Mouse (Mus musculus): ENCODE results near the gene Rhox1. TPM values are rescaled to one million over a fixed set of nuclear protein-coding genes. Genes with fewer than 3 reads are reported as not detected.

Gene Rhox1
- polyA plus RNA-seq (2014; fragmentation: Illumina TruSeq; extraction: RNeasy Lipid Tissue Mini Kit (QIAGEN cat#74804); ENCODE audit: low read depth, low replicate concordance) = not detected

DNA sequence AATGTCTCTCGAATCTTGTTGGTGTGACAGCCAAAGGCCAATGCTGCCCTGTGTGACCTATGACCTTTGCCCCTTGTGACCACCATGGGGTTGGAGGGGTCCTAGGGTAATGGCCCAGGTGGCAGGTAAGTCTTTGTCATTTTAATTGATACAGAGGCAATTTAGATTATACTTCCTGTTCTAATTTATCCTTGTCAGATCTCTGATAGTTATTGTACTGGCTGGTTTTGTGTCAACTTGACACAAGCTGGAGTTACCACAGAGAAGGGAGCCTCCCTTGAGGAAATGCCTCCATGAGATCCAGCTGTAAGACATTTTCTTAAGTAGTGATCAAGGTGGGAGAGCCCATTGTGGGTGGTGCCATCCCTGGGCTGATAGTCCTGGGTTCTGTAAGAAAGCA lies at the start of gene Rhox1:
TSS of gene Rhox1 (minus strand) at position 101 of the 400 bp plus-strand sequence.

GRCm38 (mm10) chrX:37265038-37265437 lies 43.0 kb upstream of the Rhox1 start, which contains the start of gene Rhox4a:
Gene Rhox4a (plus strand): TSS chrX:37265338.

DNA sequence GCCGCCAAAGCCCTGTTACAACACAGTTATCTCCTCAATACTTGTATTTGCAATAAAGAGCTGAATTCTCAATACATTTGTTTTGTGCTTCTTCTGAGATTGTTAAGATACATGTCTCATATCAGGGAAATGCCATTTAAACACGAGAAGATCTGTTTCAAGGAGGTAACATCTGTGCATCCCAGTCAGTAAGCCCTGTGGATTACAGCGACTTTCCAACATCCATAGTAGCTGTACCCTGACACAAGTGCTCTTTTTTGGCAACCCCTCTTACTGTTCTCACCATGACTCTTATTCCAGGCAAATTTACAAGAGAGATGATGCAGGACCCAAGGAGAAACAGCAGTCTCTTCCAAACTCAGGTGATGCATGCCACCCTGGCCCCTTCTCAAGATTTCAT lies 27.6 kb upstream of the Rhox1 start, which contains the start of gene Rhox3a:
TSS of gene Rhox3a (plus strand) at position 301 of the 400 bp plus-strand sequence.

GRCm38 (mm10) chrX:37244676-37245075 lies 22.6 kb upstream of the Rhox1 start, which contains the start of gene Rhox2a:
Gene Rhox2a (plus strand): TSS chrX:37244976.

DNA sequence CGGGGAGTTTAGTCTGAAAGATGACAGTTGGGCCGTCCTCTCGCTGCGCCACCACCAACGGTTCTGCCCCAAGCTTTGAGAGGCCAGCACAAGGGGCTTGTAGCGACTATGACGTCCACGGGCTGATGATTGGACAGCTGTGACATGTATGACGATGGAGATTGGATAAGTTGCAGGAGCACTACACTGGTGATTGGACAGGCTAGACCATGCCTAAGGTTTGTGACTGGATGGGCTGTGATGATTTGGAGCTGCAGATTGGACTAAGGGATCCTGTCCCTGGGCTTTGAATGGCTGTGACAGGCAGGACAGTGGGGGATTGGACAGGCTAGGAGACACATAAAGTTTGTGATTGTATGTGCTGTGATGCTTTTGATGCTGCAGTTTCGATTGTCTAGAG lies 11.1 kb downstream of the Rhox1 start, which contains the start of gene Gm9:
TSS of gene Gm9 (minus strand) at position 101 of the 400 bp plus-strand sequence.

DNA sequence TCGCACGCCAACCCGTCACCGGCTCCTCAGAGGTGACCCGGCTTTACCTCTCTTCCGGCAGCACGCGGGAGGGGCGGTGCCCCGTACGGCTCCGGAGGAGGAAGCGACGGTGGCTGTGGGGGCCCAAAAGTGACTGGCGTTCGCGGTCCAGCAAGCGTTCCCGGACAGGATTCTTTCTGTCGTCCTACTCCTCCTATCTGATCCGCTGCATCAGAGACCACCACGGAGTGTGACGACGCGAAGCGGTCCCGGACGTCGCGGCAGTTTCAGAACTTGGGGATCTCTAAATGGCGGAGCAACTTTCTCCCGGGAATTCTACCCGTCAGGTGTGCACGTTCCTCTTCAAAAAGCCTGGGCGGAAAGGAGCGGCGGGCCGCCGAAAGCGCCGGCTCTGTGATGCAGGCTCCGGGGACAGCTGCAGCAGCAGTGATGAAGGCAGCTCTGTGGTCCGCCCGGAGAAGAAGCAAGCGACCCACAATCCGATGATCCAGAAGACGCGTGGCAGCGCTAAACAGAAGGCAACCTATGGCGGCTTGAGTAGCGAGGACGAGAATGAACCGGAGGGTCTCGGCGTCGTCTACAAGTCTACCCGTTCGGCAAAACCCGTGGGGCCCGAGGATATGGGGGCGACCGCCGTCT lies 30.8 kb downstream of the Rhox1 start, which contains the start of the genes Ndufa1 and Rnf113a1:
TSS of gene Ndufa1 (minus strand) at position 59 of the 639 bp plus-strand sequence.
TSS of gene Rnf113a1 (plus strand) at position 141 of the 639 bp plus-strand sequence.

DNA sequence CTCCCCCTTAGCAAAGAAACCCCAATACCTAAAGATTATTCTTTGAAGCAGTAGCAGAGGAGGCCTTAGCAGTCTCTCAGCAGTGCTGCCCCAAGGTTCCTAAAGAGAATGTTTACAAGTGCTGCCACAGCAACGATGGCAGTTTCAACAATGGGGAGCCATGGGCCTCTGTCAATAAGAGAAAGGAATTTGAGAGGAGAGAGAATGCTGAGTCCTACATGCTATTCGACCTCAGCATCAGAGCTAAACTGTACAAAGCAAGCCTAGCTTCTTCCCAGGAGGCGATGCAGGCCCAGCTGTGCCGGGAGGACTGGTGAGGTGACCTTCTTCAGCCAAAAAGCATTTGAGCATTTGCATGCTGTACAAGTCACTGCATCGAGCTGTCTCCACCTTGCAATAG lies 53.3 kb downstream of the Rhox1 start, which contains the start of gene Akap14:
TSS of gene Akap14 (minus strand) at position 101 of the 400 bp plus-strand sequence.

Other genes with a start within 250 kb of the Rhox1 start
- 17.8 TPM for gene Sept6, start 230.5 kb downstream of the Rhox1 start, polyA plus RNA-seq (2014; fragmentation: Illumina TruSeq; extraction: RNeasy Lipid Tissue Mini Kit (QIAGEN cat#74804); ENCODE audit: low read depth, low replicate concordance)
- not detected for gene Sowahd, start 173.4 kb downstream of the Rhox1 start, polyA plus RNA-seq (2014; fragmentation: Illumina TruSeq; extraction: RNeasy Lipid Tissue Mini Kit (QIAGEN cat#74804); ENCODE audit: low read depth, low replicate concordance)
- 1,455 TPM for gene Rpl39, start 136.9 kb downstream of the Rhox1 start, polyA plus RNA-seq (2014; fragmentation: Illumina TruSeq; extraction: RNeasy Lipid Tissue Mini Kit (QIAGEN cat#74804); ENCODE audit: low read depth, low replicate concordance)
- 136 TPM for gene Upf3b, start 111.9 kb downstream of the Rhox1 start, polyA plus RNA-seq (2014; fragmentation: Illumina TruSeq; extraction: RNeasy Lipid Tissue Mini Kit (QIAGEN cat#74804); ENCODE audit: low read depth, low replicate concordance)
- 54.6 TPM for gene Nkap, start 95.5 kb downstream of the Rhox1 start, polyA plus RNA-seq (2014; fragmentation: Illumina TruSeq; extraction: RNeasy Lipid Tissue Mini Kit (QIAGEN cat#74804); ENCODE audit: low read depth, low replicate concordance)
- not detected for gene Akap14, start 53.4 kb downstream of the Rhox1 start, polyA plus RNA-seq (2014; fragmentation: Illumina TruSeq; extraction: RNeasy Lipid Tissue Mini Kit (QIAGEN cat#74804); ENCODE audit: low read depth, low replicate concordance)
- 318 TPM for gene Ndufa1, start 31.1 kb downstream of the Rhox1 start, polyA plus RNA-seq (2014; fragmentation: Illumina TruSeq; extraction: RNeasy Lipid Tissue Mini Kit (QIAGEN cat#74804); ENCODE audit: low read depth, low replicate concordance)
- not detected for gene Rnf113a1, start 31.0 kb downstream of the Rhox1 start, polyA plus RNA-seq (2014; fragmentation: Illumina TruSeq; extraction: RNeasy Lipid Tissue Mini Kit (QIAGEN cat#74804); ENCODE audit: low read depth, low replicate concordance)
- gene Gm9, start 11.2 kb downstream of the Rhox1 start, polyA plus RNA-seq (2014; fragmentation: Illumina TruSeq; extraction: RNeasy Lipid Tissue Mini Kit (QIAGEN cat#74804); ENCODE audit: low read depth, low replicate concordance) = not detected
- gene Rhox2a, start 22.7 kb upstream of the Rhox1 start, polyA plus RNA-seq (2014; fragmentation: Illumina TruSeq; extraction: RNeasy Lipid Tissue Mini Kit (QIAGEN cat#74804); ENCODE audit: low read depth, low replicate concordance) = not detected
- gene Rhox3a, start 27.7 kb upstream of the Rhox1 start, polyA plus RNA-seq (2014; fragmentation: Illumina TruSeq; extraction: RNeasy Lipid Tissue Mini Kit (QIAGEN cat#74804); ENCODE audit: low read depth, low replicate concordance) = not detected
- gene Rhox4a, start 43.1 kb upstream of the Rhox1 start, polyA plus RNA-seq (2014; fragmentation: Illumina TruSeq; extraction: RNeasy Lipid Tissue Mini Kit (QIAGEN cat#74804); ENCODE audit: low read depth, low replicate concordance) = not detected
- not detected for gene Rhox3a2, start 157.8 kb upstream of the Rhox1 start, polyA plus RNA-seq (2014; fragmentation: Illumina TruSeq; extraction: RNeasy Lipid Tissue Mini Kit (QIAGEN cat#74804); ENCODE audit: low read depth, low replicate concordance)
- gene Rhox4a2, start 168.6 kb upstream of the Rhox1 start, polyA plus RNA-seq (2014; fragmentation: Illumina TruSeq; extraction: RNeasy Lipid Tissue Mini Kit (QIAGEN cat#74804); ENCODE audit: low read depth, low replicate concordance) = not detected
- not detected for gene Rhox2b, start 189.8 kb upstream of the Rhox1 start, polyA plus RNA-seq (2014; fragmentation: Illumina TruSeq; extraction: RNeasy Lipid Tissue Mini Kit (QIAGEN cat#74804); ENCODE audit: low read depth, low replicate concordance)
- gene Rhox4b, start 210.2 kb upstream of the Rhox1 start, polyA plus RNA-seq (2014; fragmentation: Illumina TruSeq; extraction: RNeasy Lipid Tissue Mini Kit (QIAGEN cat#74804); ENCODE audit: low read depth, low replicate concordance) = not detected
- not detected for gene Rhox2c, start 231.4 kb upstream of the Rhox1 start, polyA plus RNA-seq (2014; fragmentation: Illumina TruSeq; extraction: RNeasy Lipid Tissue Mini Kit (QIAGEN cat#74804); ENCODE audit: low read depth, low replicate concordance)
- gene Rhox3c, start 236.3 kb upstream of the Rhox1 start, polyA plus RNA-seq (2014; fragmentation: Illumina TruSeq; extraction: RNeasy Lipid Tissue Mini Kit (QIAGEN cat#74804); ENCODE audit: low read depth, low replicate concordance) = not detected

Data from sigmoid colon, adult 10 weeks (tissue).